Mouse (Mus musculus) embryonic stem cell, embryonic (primary cell): ENCODE measurements at regions not wholly inside any gene's neighbourhood (a gene's known extent, or its start where the extent isn't known, plus 50 kb on each side); places are given as distances from the start of the nearest gene placed in this dataset.

Source experiments
- CTCF ChIA-PET, 4 experiments: fragments of 300-600 bp in 2 of 4; fragments of 350-600 bp in 2 of 4; sonication (Branson Sonifier 250); formaldehyde crosslinking; loops; one replicate each; lab custom pipeline; 2022; ENCODE audit warnings: inconsistent platforms in 2 of 4; lab: Charles Lee
- POLR2A ChIA-PET, 4 experiments: fragments of 300-600 bp in 2 of 4; fragments of 350-600 bp in 2 of 4; sonication (Branson Sonifier 250); formaldehyde crosslinking; loops; one replicate each; lab custom pipeline; 2022; ENCODE audit warnings: antibody characterized with exemption in 4 of 4, inconsistent platforms in 1 of 4; lab: Charles Lee

DNA sequence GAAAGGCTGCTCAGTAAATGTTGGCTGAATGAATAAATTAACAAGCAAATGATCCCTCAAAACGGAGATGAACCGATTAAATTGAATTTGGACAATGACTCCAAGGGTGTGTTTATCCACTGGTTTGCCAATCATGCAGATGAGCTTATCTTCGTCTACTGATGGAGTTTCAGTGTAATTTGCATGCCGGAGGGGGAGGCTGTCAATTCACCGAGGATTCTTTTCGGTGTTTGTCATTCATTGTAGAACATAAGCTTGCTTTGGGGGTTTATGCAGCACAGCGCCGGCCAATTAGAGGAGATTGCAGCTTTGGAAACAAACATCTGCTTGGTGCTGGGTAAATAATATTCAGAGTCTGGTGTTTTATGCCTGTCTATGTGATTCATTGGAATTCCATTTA lies 132.7 kb downstream of the Otoa start:
- ChIA-PET CTCF (no interaction called here), POLR2A (no interaction called here)

DNA sequence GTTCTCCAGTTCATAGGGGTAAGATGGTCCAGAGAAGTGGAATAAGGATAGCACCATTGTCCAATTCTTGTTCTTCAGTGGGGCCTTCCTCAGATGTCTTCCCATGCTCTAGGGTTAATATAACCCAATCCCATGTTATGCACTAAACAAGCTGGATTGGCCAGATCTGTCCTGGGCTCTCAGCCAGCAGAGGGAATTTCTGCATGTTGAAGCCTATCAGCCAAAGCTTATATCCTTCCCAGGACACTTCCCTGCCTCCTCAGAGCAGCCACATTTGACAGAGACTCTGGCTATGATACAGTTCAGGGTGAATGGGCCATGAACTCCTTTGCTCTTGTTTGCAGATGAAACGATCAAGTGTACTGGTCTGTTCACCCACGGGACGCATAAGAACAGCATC lies 133.6 kb downstream of the Otoa start:
- ChIA-PET POLR2A (no interaction called here), CTCF (interaction anchor here in 1 of 4 experiments (0.6 kb wide), 1 partner anchor 1418 kb away, joined by 8 read pairs; no protein-coding TSS in a partner anchor)

DNA sequence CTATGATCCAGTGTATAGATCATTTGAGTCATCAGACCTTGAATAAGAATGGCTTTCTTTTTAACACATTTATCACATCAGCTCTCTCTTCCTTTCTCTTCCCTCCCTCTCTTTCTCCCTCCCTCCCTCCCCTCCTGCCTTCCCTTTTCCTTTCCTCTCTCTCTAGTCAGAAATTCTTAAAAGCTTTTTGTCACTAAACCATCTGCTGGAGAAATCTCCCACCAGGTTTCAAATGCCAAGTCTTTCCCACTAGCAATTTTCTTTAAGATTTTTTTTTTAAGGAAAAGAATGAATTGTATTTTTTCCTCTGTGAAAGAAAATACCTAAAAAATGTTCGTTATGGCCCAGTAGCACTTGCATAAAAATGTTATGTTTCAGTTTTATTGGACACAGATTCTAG lies 134.3 kb downstream of the Otoa start:
- CTCF ChIA-PET = interaction anchor here in 1 of 4 experiments (0.6 kb wide), 1 partner anchor 180 kb away, joined by 3 read pairs; no protein-coding TSS in a partner anchor
- POLR2A ChIA-PET = no interaction called here

DNA sequence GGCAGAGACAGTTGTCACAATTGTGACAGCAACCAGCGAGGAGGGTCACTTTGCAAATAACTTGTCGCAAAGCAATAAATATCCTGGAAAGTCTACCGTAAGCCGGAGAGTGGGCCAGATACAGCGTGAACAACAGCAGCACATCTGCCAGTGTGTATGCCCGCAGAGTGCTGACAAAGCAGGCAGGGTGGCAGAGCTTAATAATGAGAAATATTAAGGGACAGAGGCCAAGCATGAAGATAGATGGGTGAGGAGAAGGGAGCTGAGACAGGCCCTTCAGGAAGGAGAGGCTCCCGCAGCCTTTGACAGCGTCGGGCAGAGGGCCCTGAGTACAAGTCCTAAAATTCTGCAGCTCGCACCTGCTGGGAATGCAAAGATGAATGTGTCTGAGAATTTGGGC lies 136.6 kb downstream of the Otoa start:
- CTCF ChIA-PET = no interaction called here
- POLR2A ChIA-PET = interaction anchor here in 1 of 4 experiments (0.9 kb wide), 1 partner anchor 11 kb away, joined by 3 read pairs; no protein-coding TSS in a partner anchor

DNA sequence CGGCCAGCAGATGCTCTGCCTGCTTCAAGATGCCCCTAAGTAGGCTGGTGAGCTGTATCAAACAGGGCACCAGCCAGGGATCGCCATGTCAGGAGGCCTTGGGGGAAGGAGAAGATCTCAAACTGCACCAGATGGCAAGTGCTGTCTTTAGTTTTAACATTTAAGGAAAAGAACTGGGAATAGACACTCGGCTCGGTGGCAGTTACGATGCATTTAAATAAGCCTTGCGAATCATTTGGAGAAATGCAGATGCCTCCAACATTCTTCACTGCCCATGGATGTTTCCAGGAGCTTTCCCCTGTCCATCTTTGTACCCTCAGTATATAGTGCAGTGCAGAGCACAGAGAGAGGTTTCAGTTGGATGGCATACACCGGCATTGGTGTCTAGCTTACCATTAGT lies 139.7 kb downstream of the Otoa start:
- ChIA-PET POLR2A (no interaction called here), CTCF (interaction anchor here in 1 of 4 experiments (0.6 kb wide), 1 partner anchor 37 kb away, joined by 5 read pairs; no protein-coding TSS in a partner anchor)

DNA sequence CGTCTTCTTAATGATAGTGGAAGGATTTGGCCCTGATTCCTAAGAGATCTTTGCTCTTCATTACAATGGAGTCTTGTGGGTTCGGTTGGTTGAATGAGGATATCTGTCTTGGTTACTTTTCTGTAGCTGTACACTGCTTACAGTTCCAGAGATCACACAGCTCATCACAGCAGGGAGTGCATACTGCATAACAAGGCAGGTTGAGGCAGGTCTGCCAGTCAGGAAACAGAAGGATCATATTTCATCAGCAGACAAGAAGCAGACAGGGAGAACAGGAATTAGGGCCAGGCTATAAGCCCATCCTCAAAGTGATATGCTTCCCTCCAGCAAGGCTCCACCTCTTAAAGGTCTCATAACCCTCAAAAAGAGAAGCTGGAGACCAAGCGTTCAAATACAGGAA lies 150.4 kb downstream of the Otoa start:
- ChIA-PET POLR2A (no interaction called here), CTCF (interaction anchor here in 1 of 4 experiments (0.6 kb wide), 1 partner anchor 27 kb away, joined by 3 read pairs; no protein-coding TSS in a partner anchor)

DNA sequence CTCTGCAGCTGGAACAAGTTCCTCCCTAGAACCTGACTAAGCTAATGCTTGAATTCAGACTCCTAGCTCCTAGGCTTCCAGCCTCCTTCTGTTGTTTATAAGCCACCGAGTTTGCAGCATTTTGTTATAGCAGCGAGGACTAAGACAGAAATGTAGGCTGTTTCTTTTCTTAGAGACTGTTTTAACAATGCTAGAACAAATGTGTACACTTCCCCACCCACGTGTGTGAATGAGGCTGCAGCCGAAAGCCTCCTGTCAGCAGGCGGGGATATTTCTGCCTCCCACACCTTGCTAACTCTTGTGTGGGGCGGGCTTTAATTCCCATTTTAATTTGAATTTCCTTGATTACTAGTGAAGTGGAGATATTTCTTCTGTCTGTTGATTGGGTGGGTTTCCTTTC lies 153.4 kb downstream of the Otoa start:
- CTCF ChIA-PET = no interaction called here
- POLR2A ChIA-PET = no interaction called here

DNA sequence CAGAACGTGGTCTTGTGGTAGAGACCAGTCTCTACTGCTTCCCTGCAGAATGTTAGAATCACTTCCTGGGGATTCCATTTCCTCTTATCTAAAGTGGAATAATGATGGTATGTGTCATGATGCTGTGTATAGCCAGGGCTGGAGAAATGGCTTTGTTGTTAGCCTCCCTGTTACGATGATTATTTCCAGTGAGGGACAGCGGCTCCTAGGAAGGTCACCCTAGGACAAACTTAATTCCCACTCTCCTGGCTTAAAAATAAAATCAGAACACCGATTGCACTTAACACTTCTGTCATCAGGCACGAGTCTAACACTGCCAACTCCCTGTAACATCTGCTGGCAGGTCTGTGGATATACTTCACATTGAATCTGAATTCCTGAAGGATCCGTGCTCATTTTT lies 151.9 kb upstream of the Hs3st2 start:
- ChIA-PET POLR2A (interaction anchor here in 1 of 4 experiments (0.5 kb wide), 1 partner anchor 1183 kb away, joined by 3 read pairs; no protein-coding TSS in a partner anchor), CTCF (interaction anchor here in 1 of 4 experiments (0.6 kb wide), 1 partner anchor 151 kb away, joined by 3 read pairs; no protein-coding TSS in a partner anchor)

DNA sequence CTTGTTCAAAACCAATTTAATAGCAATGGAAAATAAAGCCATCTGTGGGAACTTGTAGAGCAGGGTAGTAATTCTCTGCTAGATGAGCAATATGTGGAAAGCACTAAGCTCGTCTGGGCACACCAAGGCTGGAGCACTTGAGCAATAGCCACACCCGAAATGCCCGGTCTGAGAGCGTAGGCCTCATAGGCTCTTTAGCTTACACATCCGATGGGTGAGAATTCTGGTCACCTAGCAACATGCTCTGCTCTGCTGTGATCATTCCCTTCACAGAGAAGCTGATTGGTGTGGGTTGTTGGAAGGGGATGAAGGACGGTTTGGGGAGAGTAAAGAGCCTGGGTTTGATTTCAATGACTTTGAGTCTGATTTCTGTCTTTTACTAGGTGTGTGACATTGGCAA lies 143.8 kb upstream of the Hs3st2 start:
- POLR2A ChIA-PET = no interaction called here
- CTCF ChIA-PET = interaction anchor here in 1 of 4 experiments (0.7 kb wide), 1 partner anchor 10 kb away, joined by 3 read pairs; no protein-coding TSS in a partner anchor

DNA sequence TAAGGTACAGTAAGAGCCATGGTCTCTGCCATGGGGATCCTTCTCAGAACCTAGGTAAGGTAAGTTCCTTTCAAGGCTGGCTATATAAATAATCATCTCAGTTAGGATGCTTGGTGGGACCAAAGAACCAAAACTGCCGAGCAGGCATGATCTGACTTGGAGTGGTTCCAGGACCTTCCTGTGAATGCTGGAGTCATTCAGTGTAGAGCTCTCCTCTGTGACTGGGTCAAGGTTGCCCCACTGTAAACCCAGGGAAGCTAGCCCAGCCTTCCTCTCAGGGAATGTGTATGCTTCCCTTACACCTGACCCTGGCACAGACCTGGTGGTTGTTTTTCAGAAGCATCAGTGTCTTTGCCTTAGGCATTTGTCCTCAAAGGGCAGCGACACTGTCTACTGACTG lies 134.2 kb upstream of the Hs3st2 start:
- ChIA-PET POLR2A (no interaction called here), CTCF (interaction anchor here in 3 of 4 experiments (0.5 to 1.7 kb wide), 4 partner anchors 37 to 1567 kb away, joined by 3 to 5 read pairs (median 5); partner anchors contain the start of gene Hs3st2 (in 1 of the 3))

DNA sequence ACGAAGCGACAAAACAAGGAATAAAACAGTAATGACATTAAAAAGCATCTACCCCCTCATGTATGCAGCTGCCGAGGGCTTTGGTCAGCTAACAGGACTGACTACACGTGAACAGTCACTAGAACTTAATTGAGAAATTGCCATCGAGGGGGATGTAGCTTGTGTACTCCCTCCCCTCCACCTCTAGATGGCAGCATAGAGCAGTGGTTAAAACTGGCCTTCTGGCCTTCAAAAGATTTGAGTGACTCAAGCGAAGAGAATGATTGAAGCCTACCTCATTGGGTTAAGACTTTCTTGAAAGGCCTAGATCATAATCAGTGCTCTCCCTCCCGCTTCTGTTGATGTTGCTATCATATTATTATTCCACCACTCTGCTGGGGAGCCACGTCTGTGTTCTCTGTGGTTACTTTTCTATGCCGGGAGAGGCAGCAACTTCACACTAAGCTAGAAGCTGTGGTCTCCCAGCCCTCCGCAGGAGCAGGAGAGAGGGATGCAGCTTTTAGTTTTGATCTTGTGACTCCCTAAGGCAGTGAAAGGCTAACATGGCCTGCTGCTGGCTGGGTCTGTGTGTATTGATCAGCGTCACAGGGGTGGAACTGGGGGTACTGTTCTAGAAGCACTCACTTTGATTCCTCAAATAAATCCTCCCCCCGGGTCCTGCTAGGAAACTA lies 132.7 kb upstream of the Hs3st2 start:
- POLR2A ChIA-PET = interaction anchor here in 1 of 4 experiments (1.0 kb wide), 1 partner anchor 366 kb away, joined by 4 read pairs; no protein-coding TSS in a partner anchor

DNA sequence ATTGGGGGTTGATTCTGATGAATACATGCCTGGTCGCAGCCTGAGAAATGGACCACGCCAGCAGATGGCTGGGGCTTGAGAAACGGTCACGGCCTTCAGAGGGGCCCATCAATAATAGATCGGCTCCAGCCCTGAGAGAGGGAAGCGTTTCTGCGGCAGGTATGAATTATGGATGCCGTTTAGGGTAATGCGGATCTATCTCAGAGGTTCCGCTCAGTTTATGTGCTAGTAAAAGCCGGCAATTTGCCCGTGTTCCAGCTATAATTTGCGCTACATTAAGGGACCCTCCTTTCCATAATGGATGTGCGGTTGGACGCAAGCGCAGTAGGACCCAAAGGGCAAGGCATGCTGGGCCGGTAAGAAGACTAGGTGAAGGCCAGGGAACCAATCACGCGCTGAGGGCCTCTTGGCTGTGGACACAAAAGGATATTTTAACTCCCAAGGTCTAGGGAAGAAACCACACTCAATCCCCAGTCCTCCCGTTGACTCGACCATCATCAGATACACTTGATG lies 132.1 kb upstream of the Hs3st2 start:
- POLR2A ChIA-PET = no interaction called here
- CTCF ChIA-PET = interaction anchor here (0.5 to 2.5 kb wide), 11 partner anchors 12 to 393 kb away, joined by 3 to 10 read pairs (median 3); partner anchors contain the start of gene Hs3st2 (in 1 of the 4)

More for the DNA sequence above, 132.7 kb upstream of the Hs3st2 start:
- CTCF ChIA-PET = interaction anchor here (0.5 to 2.5 kb wide), 19 partner anchors 9 to 1052 kb away, joined by 3 to 16 read pairs (median 3); partner anchors contain the start of gene Hs3st2 (in 1 of the 4)

DNA sequence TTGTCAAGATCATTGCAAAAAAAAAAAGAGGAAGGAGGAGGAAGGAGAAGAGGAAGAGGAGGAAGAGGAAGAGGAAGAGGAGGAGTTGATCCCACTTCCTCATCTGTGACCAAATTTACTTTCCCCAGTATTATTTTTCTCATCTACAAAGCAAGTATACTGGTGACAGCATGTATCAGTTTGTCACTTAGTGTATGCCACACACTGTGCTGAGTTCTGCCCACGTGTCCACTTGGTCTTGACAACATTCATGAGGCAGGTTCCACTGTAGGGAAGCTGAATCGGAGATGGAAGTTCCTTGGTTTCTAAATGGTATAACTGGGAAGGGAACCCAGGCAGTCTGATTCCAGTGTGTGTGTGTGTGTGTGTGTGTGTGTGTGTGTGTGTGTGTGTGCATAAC lies 122.3 kb upstream of the Hs3st2 start:
- CTCF ChIA-PET = no interaction called here

DNA sequence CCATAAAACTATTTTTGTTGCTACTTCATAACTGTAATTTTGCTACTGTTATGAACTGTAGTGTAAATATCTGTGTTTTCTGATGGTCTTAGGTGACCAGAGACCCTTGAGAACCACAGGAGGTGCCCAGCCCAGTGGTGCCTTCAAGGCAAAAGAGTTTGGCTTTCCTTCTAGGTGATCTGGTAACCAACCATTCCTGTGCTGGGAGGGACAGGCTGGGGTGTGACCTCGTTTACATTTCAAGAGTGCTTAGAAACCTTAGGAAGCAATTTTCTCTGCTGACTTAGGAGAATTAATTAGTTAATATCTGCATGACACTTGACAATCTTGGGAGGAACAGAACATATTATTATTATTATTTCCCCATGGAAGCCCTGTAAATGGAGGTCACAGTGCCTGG lies 111.1 kb upstream of the Hs3st2 start:
- ChIA-PET CTCF (no interaction called here), POLR2A (no interaction called here)

More for the DNA sequence above, 122.3 kb upstream of the Hs3st2 start:
- POLR2A ChIA-PET = no interaction called here

DNA sequence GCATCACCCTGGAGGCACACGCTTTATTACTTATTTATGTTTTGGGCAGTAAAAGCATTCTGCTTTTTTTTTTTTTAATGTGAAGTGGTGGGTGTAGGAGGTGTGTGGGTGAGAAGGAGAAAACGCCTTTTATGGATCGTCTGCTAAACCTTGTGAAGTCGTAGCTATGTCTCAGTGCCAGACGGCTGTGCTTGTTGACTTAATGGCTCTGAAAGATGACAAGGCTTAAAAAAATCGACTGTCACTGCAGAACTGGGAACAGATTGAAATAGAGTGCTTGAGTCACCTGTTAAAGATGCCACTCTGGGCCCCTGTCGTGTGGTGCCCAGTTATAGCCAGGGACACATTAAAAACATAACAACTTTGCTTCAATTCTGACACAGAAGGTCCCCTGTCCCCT lies 109.5 kb upstream of the Hs3st2 start:
- POLR2A ChIA-PET = no interaction called here
- CTCF ChIA-PET = no interaction called here

DNA sequence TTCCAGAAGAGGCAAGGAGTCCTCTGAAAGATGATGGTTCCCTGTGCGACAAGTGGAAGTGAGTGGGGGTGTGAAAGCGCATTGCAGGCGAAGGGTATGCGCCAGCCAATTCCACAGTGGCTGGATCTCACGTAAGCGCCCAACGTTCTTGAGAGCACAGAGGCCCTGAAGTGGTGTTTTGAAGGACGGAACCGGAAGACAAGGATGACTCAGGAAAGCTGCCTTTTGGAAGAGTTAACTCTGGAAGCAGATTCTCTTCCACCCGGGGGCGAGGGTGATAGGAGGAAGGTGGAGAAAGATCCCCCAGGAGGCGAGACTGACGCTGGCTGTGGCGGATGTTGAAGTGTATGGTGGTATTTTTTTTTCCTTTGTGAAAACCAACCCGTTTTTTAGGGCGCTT lies 101.9 kb upstream of the Hs3st2 start:
- CTCF ChIA-PET = no interaction called here
- POLR2A ChIA-PET = no interaction called here

DNA sequence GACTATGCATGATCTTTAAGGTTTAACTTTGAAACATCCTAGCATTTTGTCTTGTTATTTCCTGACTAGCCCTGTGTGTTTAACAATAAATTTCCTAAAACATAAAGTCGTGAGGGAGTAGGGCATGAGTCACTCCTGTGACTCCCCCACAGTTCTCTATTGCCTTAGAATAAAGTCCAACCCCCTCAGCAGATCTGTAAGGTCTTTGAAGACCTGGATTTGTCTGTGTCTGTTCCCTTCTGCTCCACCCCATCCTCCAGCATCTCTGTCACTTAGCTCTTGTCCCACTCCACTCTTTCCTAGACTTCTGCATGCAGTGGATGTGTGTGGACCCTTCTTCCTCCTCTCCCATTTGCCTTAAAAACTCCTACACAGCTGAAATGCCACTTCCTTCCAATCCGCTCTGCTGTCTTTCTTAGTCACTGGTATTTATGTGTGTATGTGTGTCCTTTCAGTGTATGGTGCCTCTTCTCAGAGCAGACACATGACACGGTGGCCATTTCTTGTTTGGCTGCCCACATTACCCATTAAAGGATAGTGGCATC lies 95.4 kb upstream of the Hs3st2 start:
- POLR2A ChIA-PET = no interaction called here
- CTCF ChIA-PET = no interaction called here

DNA sequence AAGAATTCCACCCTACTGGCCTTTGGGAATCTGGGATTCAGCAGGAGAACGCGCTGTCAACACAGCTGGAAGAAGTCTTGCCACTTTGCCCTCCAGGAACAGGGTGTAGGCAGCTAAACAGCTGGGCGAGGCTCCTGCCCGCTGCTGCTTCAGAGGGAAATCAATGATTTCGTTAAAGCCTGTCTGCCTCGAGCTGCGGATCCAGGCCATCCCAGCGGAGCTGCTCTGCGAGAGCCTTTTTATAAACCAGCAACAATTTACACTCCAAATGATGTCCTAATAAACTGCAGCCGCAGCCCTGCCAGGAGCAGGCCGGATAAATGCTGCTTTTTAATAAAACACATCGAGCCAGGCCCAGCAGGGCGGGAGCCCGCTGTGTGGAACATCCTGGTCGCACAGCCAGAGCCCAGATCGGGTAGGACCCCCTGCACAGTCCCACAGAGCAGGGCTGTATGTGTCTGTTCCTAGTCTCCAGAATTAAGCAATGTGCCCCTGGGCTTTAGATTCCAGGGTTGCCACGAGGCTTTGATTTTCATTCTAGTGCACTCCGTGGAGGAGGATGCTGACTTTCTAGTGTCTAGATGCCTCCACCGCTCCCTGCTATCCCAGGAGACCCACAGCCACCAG lies 78.6 kb upstream of the Hs3st2 start:
- POLR2A ChIA-PET = interaction anchor here in 2 of 4 experiments (0.6 to 0.7 kb wide), 4 partner anchors 12 to 764 kb away, joined by 4 to 11 read pairs (median 6); no protein-coding TSS in a partner anchor
- CTCF ChIA-PET = interaction anchor here in 1 of 4 experiments (0.7 kb wide), 1 partner anchor 161 kb away, joined by 6 read pairs; no protein-coding TSS in a partner anchor

DNA sequence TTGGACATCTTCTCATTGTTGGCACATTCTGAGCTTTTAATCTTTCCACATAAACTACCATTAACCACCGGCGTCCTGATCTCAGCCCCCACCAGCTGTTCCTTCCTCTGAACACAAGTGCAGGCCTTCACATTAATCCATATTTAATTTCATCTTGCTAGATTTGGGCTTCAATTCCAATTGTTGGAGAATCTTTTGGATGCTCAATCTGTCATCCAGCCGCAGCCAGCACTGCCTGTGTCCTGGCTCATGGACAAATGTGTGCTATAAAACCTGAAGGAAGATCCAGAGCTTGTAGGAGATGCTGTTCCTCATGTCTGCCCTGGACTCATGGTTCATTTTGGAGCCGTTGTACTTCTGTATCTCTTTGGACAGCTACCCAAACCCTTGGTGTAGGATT lies 77.1 kb upstream of the Hs3st2 start:
- CTCF ChIA-PET = no interaction called here
- POLR2A ChIA-PET = interaction anchor here in 1 of 4 experiments (0.6 kb wide), 1 partner anchor 81 kb away, joined by 5 read pairs; no protein-coding TSS in a partner anchor
